Comparison of ENCODE assay signal across 18 mouse cellular contexts in genomic region chr4:53109381-53109928, GRCm38 (mm10). TPM values are rescaled to one million over a fixed set of nuclear protein-coding genes. Genes with fewer than 3 reads are reported as not detected.
DNase-seq lines count a peak whose midpoint lies in the region; ATAC-seq lines count a peak whose summit lies in the region.
"Had no signal": no experiment of that assay in that cellular context is flagged by ENCODE, and none has a peak within 500 bp of the region (broad histone marks: within the 10 kb centered on the region; RNA-seq: fewer than 3 reads in every experiment).

No protein-coding gene starts in this region.

- WGBS in lung, embryonic 16.5 days: 51% methylated on average over 9 of the region's 9 CpGs

- H3K27me3 ChIP-seq in lung, embryonic 16.5 days (ENCODE audit: control insufficient read depth, insufficient read depth, low read depth, low read length): no peaks in the 10 kb centered on the region
- H3K27me3 ChIP-seq: CH12.LX; embryonic facial prominence, embryonic 12.5 days; limb, embryonic 13.5 days had no signal

- no peaks in the 10 kb centered on the region for H3K9me3 ChIP-seq in lung, embryonic 16.5 days (ENCODE audit: control insufficient read depth, low read length)
- H3K9me3 ChIP-seq: embryonic facial prominence, embryonic 12.5 days; limb, embryonic 13.5 days had no signal

- H3K4me2 ChIP-seq in lung, embryonic 16.5 days (ENCODE audit: low read depth, low read length): no peak overlapping the region
- H3K4me2 ChIP-seq: embryonic facial prominence, embryonic 12.5 days; heart, embryonic 11.5 days; limb, embryonic 13.5 days had no signal

- peaks cover 20% of the 10 kb centered on the region for H3K4me1 ChIP-seq in lung, embryonic 16.5 days (replicated peaks; ENCODE audit: control insufficient read depth, insufficient read depth, low read length)
- H3K4me1 ChIP-seq: limb, embryonic 13.5 days had no signal

- no peak overlapping the region for H3K9ac ChIP-seq in lung, embryonic 16.5 days (ENCODE audit: low read length)
- H3K9ac ChIP-seq: embryonic facial prominence, embryonic 12.5 days; limb, embryonic 13.5 days had no signal

- no peak for ATAC-seq in lung, embryonic 16.5 days (ENCODE audit: low read depth)
- ATAC-seq in megakaryocyte progenitor cell, adult 5-6 weeks (replicated peaks; ENCODE audit: poor library complexity): peak; percentile 26
- ATAC-seq in cerebellum, adult (ENCODE audit: insufficient number of reproducible peaks, low FRiP score, low TSS enrichment): no peak

- peak overlapping the region; percentile 69; the same call in 1 of the 2 replicates for H3K27ac ChIP-seq in lung, embryonic 16.5 days (ENCODE audit: low read length)
- H3K27ac ChIP-seq: embryonic facial prominence, embryonic 12.5 days; limb, embryonic 13.5 days had no signal

- H3K4me3 ChIP-seq in lung, embryonic 16.5 days (ENCODE audit: low read length): no peak overlapping the region
- H3K4me3 ChIP-seq: embryonic facial prominence, embryonic 12.5 days; limb, embryonic 13.5 days had no signal

- peaks cover 4% of the 10 kb centered on the region for H3K36me3 ChIP-seq in lung, embryonic 16.5 days (ENCODE audit: control insufficient read depth, insufficient read depth, low read length)

- peak; percentile 17 to 28 for DNase-seq in cerebellum, postnatal 14 days
- DNase-seq in cerebellum, adult 18-20 months: no peak
- DNase-seq in lung, postnatal 25 days (ENCODE audit: low spot score): no peak
- peak; percentile 15 for DNase-seq in retina, embryonic 14.5 days (ENCODE audit: low spot score)
- DNase-seq in spleen, adult 18-20 months: no peak
- DNase-seq: gastrocnemius, postnatal 10 days; heart, postnatal 36 days; kidney, adult 8-10 months; lung, adult 2 months; right cerebral cortex, postnatal 4 days; thymus, postnatal 25 days had no signal

RNA-seq across cellular contexts. Expression of gene Abca1, which starts 50.2 kb away (rescaled TPM):
- 9.8 and 10.5 TPM in 2 replicates for polyA plus RNA-seq in lung, embryonic 16.5 days (2015; fragmentation: Nextera tagmentation; extraction: Ambion mirVana)
- 1.2 and 1.8 TPM in 2 replicates for total RNA-seq in megakaryocyte progenitor cell, adult 5-6 weeks (2015)
- 1.8 and 1.9 TPM in 2 replicates for total RNA-seq in megakaryocyte progenitor cell, adult 5-6 weeks (2017)

Comparison
In these comparisons a context has a peak if more than half of its experiments do, and no peak if none do; other contexts are left out.
1. DNase-seq: peak in cerebellum, postnatal 14 days (2 of 2) and retina, embryonic 14.5 days (single experiment); none in cerebellum, adult 18-20 months (0 of 2), lung, postnatal 25 days (single experiment) and spleen, adult 18-20 months (0 of 2).